Mouse (Mus musculus): ENCODE data around the gene Chrnd.
A peak's percentile ranks its signal among the peaks of the same experiment; 100 is the strongest.

Chrnd gene

GRCm38 (mm10) chr1:87243021-87243420, 52.6 kb downstream of the Chrnd start:
- DNase-seq: no peak

- DNase-seq: no peak
Measured at GRCm38 (mm10) chr1:87245430-87245829, 55.0 kb downstream of the Chrnd start.

GRCm38 (mm10) chr1:87245929-87246815, 55.8 kb downstream of the Chrnd start:
- DNase-seq: peak; percentile 83 to 85

Measured in kidney, postnatal 25 days (tissue).